Mouse (Mus musculus) retina, postnatal 7 days (tissue): ENCODE results near the gene Nars2.

Source experiments
- DNase-seq: peaks from one replicate; pipeline ENCODE4 v3.0.0-alpha.2; 2012; ENCODE audit warnings: low read depth, low spot score

Gene Nars2

GRCm38 (mm10) chr7:96971027-96971996 is 20.0 kb downstream of the Nars2 start:
- no peak for DNase-seq

GRCm38 (mm10) chr7:96972138-96972904 is 21.0 kb downstream of the Nars2 start:
- DNase-seq = no peak

- no peak for DNase-seq
Measured at GRCm38 (mm10) chr7:96975914-96976313, 24.6 kb downstream of the Nars2 start.

GRCm38 (mm10) chr7:96977209-96977608 is 25.9 kb downstream of the Nars2 start:
- no peak for DNase-seq

GRCm38 (mm10) chr7:96981366-96981765 is 30.1 kb downstream of the Nars2 start:
- no peak for DNase-seq

GRCm38 (mm10) chr7:96983660-96984347 is 32.5 kb downstream of the Nars2 start:
- DNase-seq = no peak

- DNase-seq = no peak
Measured at GRCm38 (mm10) chr7:96985798-96986197, 34.5 kb downstream of the Nars2 start.

GRCm38 (mm10) chr7:96986795-96987445 is 35.6 kb downstream of the Nars2 start:
- no peak for DNase-seq

- no peak for DNase-seq
Measured at GRCm38 (mm10) chr7:96987676-96988075, 36.4 kb downstream of the Nars2 start.

- DNase-seq = no peak
Measured at GRCm38 (mm10) chr7:97012956-97013355, 61.7 kb downstream of the Nars2 start.

- DNase-seq = no peak
Measured at GRCm38 (mm10) chr7:97018005-97018404, 66.7 kb downstream of the Nars2 start.

- no peak for DNase-seq
Measured at GRCm38 (mm10) chr7:97018418-97018817, 67.1 kb downstream of the Nars2 start.

GRCm38 (mm10) chr7:97019303-97019702 is 68.0 kb downstream of the Nars2 start:
- no peak for DNase-seq

GRCm38 (mm10) chr7:97026772-97027358 is 75.6 kb downstream of the Nars2 start:
- no peak for DNase-seq

- no peak for DNase-seq
Measured at GRCm38 (mm10) chr7:97029151-97029550, 77.8 kb downstream of the Nars2 start.

- DNase-seq = no peak
Measured at GRCm38 (mm10) chr7:97032412-97032811, 81.1 kb downstream of the Nars2 start.

GRCm38 (mm10) chr7:97039641-97040040 is 88.3 kb downstream of the Nars2 start:
- no peak for DNase-seq

GRCm38 (mm10) chr7:97041868-97042449 is 90.7 kb downstream of the Nars2 start:
- no peak for DNase-seq

- no peak for DNase-seq
Measured at GRCm38 (mm10) chr7:97042981-97043380, 91.7 kb downstream of the Nars2 start.

GRCm38 (mm10) chr7:97060966-97061365 is 109.7 kb downstream of the Nars2 start:
- DNase-seq = no peak

- DNase-seq = no peak
Measured at GRCm38 (mm10) chr7:97071512-97071911, 120.2 kb downstream of the Nars2 start.
